Mouse (Mus musculus): ENCODE measurements around the gene Ino80.

- TF ChIP-seq CTCF (IDR thresholded peaks at IDR 0.05; ENCODE audit: low read depth, low read length) (no peak), POLR2A (IDR thresholded peaks at IDR 0.05; ENCODE audit: extremely low read depth, insufficient read depth, low read length) (no peak)
Measured at GRCm38 (mm10) chr2:119408278-119408677, 69.2 kb downstream of the Ino80 start.
